Mouse (Mus musculus) kidney, embryonic 16.5 days (tissue): ENCODE data around the gene Cenpp. TPM values are rescaled to one million over a fixed set of nuclear protein-coding genes. Genes with fewer than 3 reads are reported as not detected.
A peak's percentile ranks its signal among the peaks of the same experiment; 100 is the strongest.

ENCODE experiments used
- ATAC-seq: fragments of 200-750 bp; cut with Nextera tagmentation; 2 replicates; pipeline ENCODE4 v1.8.0; 2017; ENCODE audit warnings: moderate TSS enrichment; ENCODE audit not compliant: low FRiP score, low TSS enrichment
- H3K27ac ChIP-seq: fragments of 300-500 bp; sonication (generic); 2 replicates; pipeline ENCODE4 v1.5.1; 2014; ENCODE audit warnings: low read length
- H3K27me3 ChIP-seq: fragments of 300-500 bp; sonication (generic); 2 replicates; pipeline ENCODE4 v1.6.1; 2014; ENCODE audit warnings: low read length, control low read depth, mixed read lengths; ENCODE audit not compliant: insufficient read depth
- H3K36me3 ChIP-seq: fragments of 300-500 bp; sonication (generic); 2 replicates; pipeline ENCODE4 v1.6.1; 2014; ENCODE audit warnings: low read length, control low read depth, mixed read lengths; ENCODE audit not compliant: insufficient read depth
- H3K4me1 ChIP-seq: fragments of 300-500 bp; sonication (generic); 2 replicates; pipeline ENCODE4 v1.6.1; 2014; ENCODE audit warnings: low read length, control low read depth, mixed read lengths; ENCODE audit not compliant: insufficient read depth
- H3K4me2 ChIP-seq: fragments of 300-500 bp; sonication (generic); replicated peaks from 2 replicates; pipeline ENCODE4 v1.6.1; 2014; ENCODE audit warnings: low read depth, low read length
- H3K4me3 ChIP-seq: fragments of 300-500 bp; sonication (generic); 2 replicates; pipeline ENCODE4 v1.5.1; 2014; ENCODE audit warnings: mild to moderate bottlenecking, low read length
- H3K9ac ChIP-seq: fragments of 300-500 bp; sonication (generic); replicated peaks from 2 replicates; pipeline ENCODE4 v1.6.1; 2014; ENCODE audit warnings: low read length
- H3K9me3 ChIP-seq: fragments of 300-500 bp; sonication (generic); 2 replicates; pipeline ENCODE4 v1.6.1; 2016; ENCODE audit warnings: low read length, control low read depth
- WGBS: fragments of 180-500 bp; shearing (Covaris S2); extraction: QIAGEN DNeasy Blood & Tissue Kit; methylation state at CpG from one replicate; pipeline ENCODE4 v1.1.7; 2014; 5-methylcytosine and 5-hydroxymethylcytosine counted together
- polyA plus RNA-seq: library from polyadenylated mRNA; unstranded; fragments of >200 nt; fragmentation: Nextera tagmentation; extraction: Ambion mirVana; gene quantifications from 2 replicates; pipeline ENCODE4 v1.2.1, GENCODE M21; 2015

Cenpp gene
- polyA plus RNA-seq: 26.2 and 28.6 TPM in 2 replicates

DNA sequence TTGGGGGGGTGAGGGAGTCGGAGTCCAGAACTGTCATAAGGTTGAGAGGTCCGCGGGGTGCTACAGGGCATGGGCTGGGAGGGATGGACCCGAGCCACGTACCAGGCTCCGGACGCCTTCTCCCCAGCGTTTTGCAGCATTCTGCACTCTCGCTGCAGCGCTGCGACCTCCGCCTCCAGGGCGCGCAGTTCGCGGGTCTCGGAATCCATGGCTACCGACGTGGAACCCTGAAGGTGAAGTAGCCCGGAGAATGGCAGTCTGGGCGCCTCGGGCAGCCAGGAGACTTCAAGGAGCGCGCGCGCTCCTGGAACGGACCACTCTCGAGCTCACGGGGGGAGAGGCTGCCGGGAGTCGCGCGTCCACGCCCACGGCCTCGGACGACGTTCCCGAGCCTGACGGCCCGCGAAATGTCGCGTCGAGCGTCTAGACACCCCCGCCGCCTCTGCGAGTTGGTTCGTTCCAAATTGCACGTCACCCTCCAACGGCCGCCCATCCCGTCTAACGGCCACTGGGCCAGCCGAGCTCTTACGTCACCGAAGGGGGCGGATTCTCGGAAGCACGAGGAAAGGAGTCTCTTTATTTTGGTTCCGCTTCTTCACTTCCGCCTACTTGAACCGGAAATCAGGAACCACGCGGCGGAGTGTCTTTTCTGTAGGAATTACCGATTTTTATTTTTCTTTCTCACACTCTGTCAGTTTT, at the start of gene Cenpp, which contains the start of gene Nol8:
Cenpp (minus strand) TSS at position 305 of the 699 bp plus-strand sequence.
Nol8 (plus strand) TSS at position 598 of the 699 bp plus-strand sequence.
- peaks cover 12% of the 10 kb centered on the region for H3K4me1 ChIP-seq
- peak within 1 kb of the TSS; percentile 81 for H3K4me2 ChIP-seq
- no peak within 1 kb of the TSS for H3K27ac ChIP-seq
- H3K9me3 ChIP-seq: no peaks in the 10 kb centered on the region
- H3K9ac ChIP-seq: peak within 1 kb of the TSS; percentile 67
- H3K27me3 ChIP-seq: no peaks in the 10 kb centered on the region
- H3K4me3 ChIP-seq: peak within 1 kb of the TSS; percentile 87
- peak; percentile 100 for ATAC-seq
- 0 out of 2 replicates have a peak, but pooled peaks cover 5% of the 10 kb centered on the region for H3K36me3 ChIP-seq
- WGBS: under 1% methylated on average over 68 of the region's 68 CpGs

DNA sequence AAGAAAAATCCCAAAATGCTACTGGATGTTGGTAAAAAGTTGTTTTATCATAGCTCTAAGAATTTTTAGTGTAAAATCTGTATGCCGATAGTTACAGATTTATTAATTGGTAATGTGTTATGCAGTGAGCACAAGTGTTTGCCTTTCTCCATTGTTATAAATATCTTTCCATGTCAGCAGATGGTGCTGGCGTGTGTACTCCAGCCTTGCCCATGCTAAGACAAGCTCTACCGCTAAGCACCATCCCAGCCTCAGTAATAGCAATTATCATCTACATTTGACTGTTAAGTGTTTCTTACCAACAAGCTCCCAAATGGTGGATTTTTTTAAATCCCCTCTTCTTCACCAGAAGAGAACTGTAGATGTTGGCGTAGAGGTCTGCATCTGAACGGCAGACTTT, 38.5 kb upstream of the Cenpp start:
- no peak overlapping the region for H3K4me2 ChIP-seq
- peaks cover 50% of the 10 kb centered on the region for H3K36me3 ChIP-seq
- H3K27ac ChIP-seq: no peak overlapping the region
- ATAC-seq: no peak
- 99% methylated on average over 5 of the region's 5 CpGs for WGBS
- no peaks in the 10 kb centered on the region for H3K9me3 ChIP-seq
- no peak overlapping the region for H3K9ac ChIP-seq
- no peak overlapping the region for H3K4me3 ChIP-seq
- H3K4me1 ChIP-seq: no peaks in the 10 kb centered on the region
- H3K27me3 ChIP-seq: no peaks in the 10 kb centered on the region

DNA sequence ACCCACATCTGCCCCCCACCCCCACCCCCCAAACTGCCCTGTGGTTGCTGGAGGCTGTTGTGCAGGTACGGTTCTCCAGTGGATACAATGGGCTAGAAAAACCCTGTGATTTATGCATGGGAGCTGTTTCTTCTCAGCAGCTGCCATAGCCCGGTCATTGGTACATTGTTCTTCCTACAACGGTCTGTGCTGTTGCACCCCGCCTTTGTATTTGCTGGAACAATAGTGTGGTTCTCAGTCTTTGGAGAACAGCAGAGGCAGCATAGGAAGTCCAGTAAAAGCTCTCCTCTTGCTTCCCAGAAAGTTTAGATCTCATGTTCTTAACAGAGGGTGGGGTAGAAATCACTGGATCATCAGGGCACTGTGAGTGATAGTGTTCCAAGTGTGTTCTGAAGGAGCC, 31.7 kb upstream of the Cenpp start:
- Histone ChIP-seq H3K9ac (no peak overlapping the region), H3K9me3 (no peaks in the 10 kb centered on the region), H3K4me3 (no peak overlapping the region), H3K4me1 (peaks cover 16% of the 10 kb centered on the region), H3K36me3 (peaks cover 18% of the 10 kb centered on the region), H3K27ac (no peak overlapping the region), H3K4me2 (no peak overlapping the region), H3K27me3 (no peaks in the 10 kb centered on the region)
- ATAC-seq: no peak
- WGBS: 90% methylated on average over 4 of the region's 4 CpGs

DNA sequence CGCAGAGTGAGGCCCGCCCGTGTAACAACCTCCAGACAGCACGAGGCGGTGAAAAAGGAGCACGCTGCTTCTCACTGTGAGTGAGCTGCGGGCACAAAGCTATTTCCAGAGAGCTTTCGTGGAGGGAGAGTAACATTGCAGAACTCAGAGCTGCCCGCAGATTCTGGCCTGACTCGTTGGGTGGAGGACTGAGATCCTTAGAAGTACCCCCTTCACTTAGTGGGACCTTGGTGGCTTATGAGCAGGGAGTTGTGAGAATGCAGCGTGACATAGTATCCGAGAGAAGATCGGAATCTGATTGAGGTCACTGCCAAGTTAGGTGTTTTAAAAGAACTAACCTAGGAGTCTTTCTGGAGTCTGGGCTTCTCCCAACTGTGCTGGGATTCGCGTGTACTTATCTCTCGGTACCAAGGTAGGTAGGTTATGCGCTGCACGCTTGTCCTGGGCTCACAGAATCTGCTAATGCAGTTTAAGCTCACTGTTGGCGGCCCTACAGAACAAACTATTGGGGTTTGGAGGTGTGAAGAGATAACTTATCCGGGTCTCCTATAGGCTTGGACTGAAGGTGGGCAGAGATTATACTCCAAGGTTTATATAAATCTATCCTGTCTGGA, 29.8 kb upstream of the Cenpp start:
- H3K9me3 ChIP-seq: no peaks in the 10 kb centered on the region
- peak overlapping the region; percentile 79 for H3K4me2 ChIP-seq
- H3K4me3 ChIP-seq: peak overlapping the region; percentile 91
- H3K4me1 ChIP-seq: peaks cover 16% of the 10 kb centered on the region
- 0% methylated on average over 20 of the region's 20 CpGs for WGBS
- H3K36me3 ChIP-seq: peaks cover 4% of the 10 kb centered on the region; the same call in 1 of the 2 replicates
- peak overlapping the region; percentile 71 for H3K27ac ChIP-seq
- H3K27me3 ChIP-seq: no peaks in the 10 kb centered on the region
- H3K9ac ChIP-seq: peak overlapping the region; percentile 79
- no peak for ATAC-seq

DNA sequence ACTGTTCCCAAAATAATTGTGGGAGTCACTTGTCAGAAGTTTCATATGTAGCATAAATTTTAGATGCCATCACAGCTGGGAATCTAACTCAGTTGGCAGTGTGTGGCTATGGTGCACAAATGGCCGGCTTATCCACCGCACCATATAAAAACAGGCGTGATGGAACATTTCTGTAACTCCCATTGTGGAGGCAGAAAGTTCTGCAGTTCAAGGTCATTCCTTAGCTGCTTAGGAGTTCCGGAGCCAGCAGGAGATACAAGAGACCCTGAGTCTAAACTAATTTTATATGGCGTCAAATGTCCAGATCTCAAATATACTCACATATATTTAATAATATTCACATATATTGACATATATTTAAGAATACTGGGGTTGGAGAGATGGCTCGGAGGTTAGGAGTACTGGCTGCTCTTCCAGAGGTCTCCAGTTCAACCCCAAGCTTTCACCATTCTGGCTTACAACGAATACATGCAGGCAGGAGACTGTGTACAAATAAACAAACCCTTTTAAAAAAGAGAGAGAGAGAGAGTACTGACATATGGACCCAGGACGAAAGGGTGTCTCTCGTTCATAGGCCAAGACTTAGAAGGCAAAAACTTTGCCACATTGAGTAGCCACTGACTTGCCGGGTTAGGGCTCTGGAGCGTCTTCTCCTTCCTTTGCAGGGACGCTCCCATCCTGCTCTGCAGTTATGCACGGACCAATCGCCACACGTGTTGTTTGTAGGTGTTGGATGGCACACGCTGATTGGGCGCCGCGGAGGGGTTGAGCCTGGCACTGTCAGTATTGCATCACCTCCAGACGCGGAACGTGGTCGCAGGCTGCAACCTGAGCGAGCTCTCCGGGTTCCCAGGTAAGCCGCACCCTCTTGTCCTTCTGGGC, 29.0 kb upstream of the Cenpp start, which contains the start of gene Iars:
Iars (plus strand) TSS at position 750 of the 882 bp plus-strand sequence.
- Histone ChIP-seq H3K27me3 (no peaks in the 10 kb centered on the region), H3K9ac (peak within 1 kb of the TSS; percentile 79), H3K4me3 (peak within 1 kb of the TSS; percentile 91), H3K36me3 (peaks cover 8% of the 10 kb centered on the region; the same call in 1 of the 2 replicates), H3K27ac (peak within 1 kb of the TSS; percentile 72), H3K4me2 (peak within 1 kb of the TSS; percentile 79), H3K4me1 (peaks cover 16% of the 10 kb centered on the region), H3K9me3 (no peaks in the 10 kb centered on the region)
- ATAC-seq: peak; percentile 100
- 5% methylated on average over 26 of the region's 26 CpGs for WGBS

DNA sequence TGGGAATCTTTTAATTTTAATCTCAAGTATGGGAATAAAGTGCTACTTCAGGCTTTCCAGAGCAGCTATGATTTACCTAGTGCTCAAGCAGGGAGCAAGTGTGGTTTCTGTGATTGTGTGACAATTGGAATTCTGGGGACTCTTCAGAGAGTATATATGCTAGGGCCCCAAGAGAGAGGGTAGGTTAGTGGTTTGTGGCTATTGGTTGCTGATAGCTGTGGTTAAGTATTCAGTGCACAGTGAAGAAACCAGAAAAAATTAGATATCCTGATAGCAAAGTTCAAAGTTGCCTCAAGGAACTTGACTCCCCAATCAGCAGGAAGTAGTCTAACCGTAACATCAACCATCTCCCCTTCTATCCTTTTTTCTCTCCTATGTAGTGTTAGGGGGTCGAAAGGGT, 25.2 kb upstream of the Cenpp start:
- H3K27me3 ChIP-seq: no peaks in the 10 kb centered on the region
- no peaks in the 10 kb centered on the region for H3K9me3 ChIP-seq
- H3K27ac ChIP-seq: no peak overlapping the region
- no peak overlapping the region for H3K9ac ChIP-seq
- H3K4me3 ChIP-seq: no peak overlapping the region
- H3K4me1 ChIP-seq: peaks cover 6% of the 10 kb centered on the region
- no peak overlapping the region for H3K4me2 ChIP-seq
- ATAC-seq: no peak
- H3K36me3 ChIP-seq: peaks cover 19% of the 10 kb centered on the region
- WGBS: 89% methylated on average over 2 of the region's 2 CpGs

DNA sequence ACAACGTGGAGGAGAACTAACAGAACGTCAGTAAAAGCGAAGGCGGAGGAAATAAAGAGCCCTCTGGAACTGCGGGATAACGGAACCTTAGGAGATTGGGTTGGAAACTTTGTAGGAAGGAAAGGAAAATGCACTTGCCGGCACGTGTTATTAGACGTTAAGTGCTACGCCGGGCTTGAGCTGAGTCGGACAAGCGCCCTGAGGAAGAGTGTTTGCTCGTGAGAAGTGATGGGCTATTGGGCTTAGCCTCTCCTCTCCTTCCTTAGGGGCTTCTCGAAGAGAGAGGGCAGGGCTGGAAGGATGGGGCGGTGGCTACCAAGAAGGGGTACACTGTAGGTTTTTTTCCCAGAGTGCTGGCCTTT, 576 bp upstream of the Cenpp start:
- peak overlapping the region; percentile 87 for H3K4me3 ChIP-seq
- 0% methylated on average over 15 of the region's 16 CpGs for WGBS
- H3K4me1 ChIP-seq: peaks cover 12% of the 10 kb centered on the region
- H3K27ac ChIP-seq: no peak overlapping the region
- peak overlapping the region; percentile 67 for H3K9ac ChIP-seq
- ATAC-seq: peak; percentile 81
- H3K36me3 ChIP-seq: 0 out of 2 replicates have a peak, but pooled peaks cover 5% of the 10 kb centered on the region
- peak overlapping the region; percentile 67 for H3K4me2 ChIP-seq
- no peaks in the 10 kb centered on the region for H3K27me3 ChIP-seq
- no peaks in the 10 kb centered on the region for H3K9me3 ChIP-seq

DNA sequence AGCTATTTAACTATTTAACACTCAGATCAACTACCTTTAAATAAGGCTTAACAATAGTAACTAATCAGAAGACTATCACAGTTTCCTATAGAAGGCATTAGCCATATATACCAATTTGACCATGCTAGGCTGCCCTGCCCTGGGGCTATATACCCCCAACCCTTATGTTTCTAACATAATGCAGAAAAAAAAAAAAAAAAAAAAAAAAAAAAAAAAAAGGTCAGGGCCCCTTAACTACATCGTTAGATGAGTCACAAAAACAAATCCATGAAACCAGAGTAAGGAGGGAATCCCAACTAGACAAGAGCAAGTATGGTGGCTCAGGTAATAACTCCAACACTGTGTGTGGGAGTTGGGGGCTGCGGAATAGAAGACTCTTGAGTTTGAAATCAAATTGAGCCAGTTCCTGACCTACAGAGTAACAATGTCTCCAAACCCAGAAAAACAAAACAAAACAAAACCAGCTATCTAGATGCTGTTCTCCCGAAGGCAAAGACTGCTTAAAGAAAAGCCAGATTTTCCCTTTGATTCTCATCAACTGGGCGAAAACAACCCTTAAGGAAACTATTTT, 719 bp downstream of the Cenpp start:
- peak overlapping the region; percentile 87 for H3K4me3 ChIP-seq

DNA sequence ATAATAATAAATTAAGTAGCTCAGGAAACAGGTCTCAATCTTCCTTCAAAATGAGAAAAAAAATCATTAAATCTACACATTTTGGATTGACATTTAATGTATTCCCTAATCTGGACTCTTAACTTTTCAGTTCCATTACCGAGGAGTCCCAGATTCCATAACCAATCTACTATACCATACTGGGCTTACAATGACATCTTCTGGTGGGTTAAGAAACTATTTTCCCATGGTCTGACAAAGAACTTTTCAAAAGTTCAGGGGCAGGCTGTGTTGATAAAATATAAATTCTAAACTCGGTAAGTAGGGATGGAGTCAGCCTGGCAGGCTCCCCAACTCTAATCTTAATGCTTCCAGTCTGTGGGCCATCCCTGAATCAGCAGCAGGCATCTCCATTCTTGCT, 1.4 kb downstream of the Cenpp start:
- 53% methylated on average over 2 of the region's 2 CpGs for WGBS
- Histone ChIP-seq H3K4me3 (no peak overlapping the region), H3K9me3 (no peaks in the 10 kb centered on the region), H3K9ac (no peak overlapping the region), H3K4me1 (peaks cover 12% of the 10 kb centered on the region), H3K27me3 (no peaks in the 10 kb centered on the region), H3K27ac (no peak overlapping the region), H3K36me3 (0 out of 2 replicates have a peak, but pooled peaks cover 3% of the 10 kb centered on the region), H3K4me2 (peak overlapping the region; percentile 81; the same call in 1 of the 2 replicates)
- ATAC-seq: no peak

More for the DNA sequence above, 719 bp downstream of the Cenpp start:
- no peaks in the 10 kb centered on the region for H3K27me3 ChIP-seq
- H3K27ac ChIP-seq: no peak overlapping the region
- no peaks in the 10 kb centered on the region for H3K9me3 ChIP-seq
- H3K36me3 ChIP-seq: 0 out of 2 replicates have a peak, but pooled peaks cover 3% of the 10 kb centered on the region
- H3K9ac ChIP-seq: peak overlapping the region; percentile 58
- H3K4me2 ChIP-seq: peak overlapping the region; percentile 81
- no peak for ATAC-seq
- WGBS: 4% methylated on average over 4 of the region's 4 CpGs
- peaks cover 12% of the 10 kb centered on the region for H3K4me1 ChIP-seq
